Mouse (Mus musculus) CD4-positive, CD25-positive, alpha-beta regulatory T cell, adult 4 months (primary cell): ENCODE measurements around the gene Slc28a1. TPM values are rescaled to one million over a fixed set of nuclear protein-coding genes. Genes with fewer than 3 reads are reported as not detected.
A peak's percentile ranks its signal among the peaks of the same experiment; 100 is the strongest.
"Not testable (repeated sequence)": the region's sequence is repeated elsewhere in the genome, so short reads cannot be mapped to it uniquely, and the experiment has no call there.

Experiments
- ATAC-seq: one replicate; pipeline ENCODE4 v1.8.0; 2017
- polyA plus RNA-seq, 2 experiments: library from polyadenylated mRNA; unstranded; fragments of 100-300 nt; shearing (Covaris generic); gene quantifications; one replicate each; pipeline ENCODE4 v1.2.1; 2017

Slc28a1 gene
- polyA plus RNA-seq, 2 experiments from 2014 or later = not detected

DNA sequence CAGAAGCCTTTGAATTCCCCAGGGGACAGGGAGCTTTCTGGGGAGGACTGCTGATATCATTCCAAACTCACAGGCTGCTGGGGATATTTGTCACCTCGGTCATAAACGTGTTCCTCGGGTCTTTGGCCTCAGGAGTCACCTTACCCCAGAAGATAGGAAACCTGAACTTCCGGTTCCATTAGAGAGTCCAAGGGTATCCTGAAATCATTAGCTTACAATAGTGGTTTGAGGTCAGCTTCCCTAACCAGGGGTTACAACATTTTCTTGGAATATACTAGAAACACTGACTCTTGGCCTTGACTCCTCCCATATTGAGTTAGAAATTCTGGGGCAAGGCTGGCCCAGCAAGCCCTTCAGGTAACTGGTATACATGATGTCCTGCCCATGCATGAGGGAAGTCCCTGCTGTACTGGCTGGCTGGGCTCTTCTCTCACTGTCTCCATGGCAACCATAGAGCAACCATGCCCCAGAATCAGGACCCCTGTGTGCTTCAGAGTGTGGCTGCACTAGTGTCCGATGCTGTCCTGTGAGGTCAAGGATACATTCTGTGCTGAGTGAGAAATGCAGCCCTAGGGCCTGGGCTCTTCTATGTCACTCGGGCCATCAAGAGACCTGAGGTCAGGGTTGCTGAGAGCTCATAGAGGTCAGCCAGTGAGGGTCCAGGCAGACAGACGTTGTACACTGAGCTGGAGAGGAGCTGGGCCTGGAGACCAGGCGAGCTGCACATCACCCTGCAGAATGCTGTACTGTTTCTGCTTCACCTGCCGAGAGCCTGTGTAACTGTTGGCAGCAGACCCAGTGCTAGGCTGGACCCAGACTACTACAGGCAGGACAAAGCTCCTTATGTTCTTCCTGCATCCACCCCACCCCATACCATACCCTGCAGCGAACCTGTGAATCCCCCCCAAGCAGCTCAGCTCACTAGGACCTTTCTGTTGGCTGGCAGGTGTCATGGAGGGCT is 10.9 kb downstream of the Slc28a1 start:
- no peak for ATAC-seq

DNA sequence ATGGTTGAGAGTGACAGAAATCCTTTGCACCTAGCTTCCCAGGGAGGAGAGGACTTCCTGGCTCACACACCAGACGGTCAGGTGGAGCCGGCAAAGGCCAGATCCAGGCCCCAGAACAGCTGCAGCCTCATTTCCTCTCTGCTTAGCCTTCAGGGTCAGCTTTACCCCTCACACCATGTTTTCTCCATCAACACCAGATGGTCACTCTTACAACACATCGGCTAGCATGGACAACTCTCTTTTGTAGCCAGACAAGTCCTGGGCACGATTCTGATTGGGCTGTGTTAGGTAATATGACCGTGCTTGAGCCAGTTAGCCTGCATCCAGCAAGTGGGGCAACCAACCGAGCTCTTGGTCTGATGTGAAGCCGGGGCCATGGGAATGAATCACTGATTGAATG is 17.3 kb downstream of the Slc28a1 start:
- ATAC-seq = no peak

- ATAC-seq = no peak
These were observed 18.3 kb downstream of the Slc28a1 start for GRCm38 (mm10) chr7:81132851-81133279.

DNA sequence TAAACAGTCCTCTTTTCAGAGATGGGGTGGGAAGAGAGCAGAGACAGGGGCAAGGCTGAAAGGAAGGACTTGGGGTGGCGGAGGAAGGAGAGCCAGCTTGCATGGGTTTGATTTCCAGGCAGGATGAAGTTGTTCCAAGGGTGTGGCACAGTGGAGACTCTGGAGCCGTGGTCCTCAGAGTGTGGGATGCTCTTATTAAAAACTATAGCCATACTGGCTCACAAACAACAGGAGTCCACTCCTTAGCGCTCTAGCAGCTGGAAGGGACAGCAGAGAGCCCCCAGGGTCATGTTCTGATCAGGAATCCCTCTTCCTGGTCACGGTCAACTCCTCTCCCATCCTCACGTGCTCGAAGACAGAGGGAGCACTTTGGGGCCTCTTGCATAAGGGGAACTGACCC is 18.8 kb downstream of the Slc28a1 start:
- no peak for ATAC-seq

DNA sequence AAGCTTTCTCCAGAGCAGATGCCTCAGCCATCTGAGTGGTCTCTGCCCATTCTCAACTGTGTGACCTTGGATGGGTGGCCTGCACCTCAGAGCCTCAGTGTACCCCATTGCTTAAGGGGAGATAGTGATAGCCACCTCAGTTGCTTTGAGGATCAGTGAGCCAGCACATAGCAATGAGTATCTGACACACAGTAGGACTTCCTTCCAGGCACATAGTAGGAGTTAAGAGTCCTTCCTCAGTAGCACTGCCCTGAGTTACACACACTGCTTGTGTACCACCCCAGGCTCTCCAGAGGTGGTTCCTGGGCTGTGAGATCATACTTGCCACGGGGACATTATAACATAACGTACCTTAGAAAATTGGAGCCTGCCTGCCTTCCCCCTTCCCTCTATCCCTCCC is 19.3 kb downstream of the Slc28a1 start:
- ATAC-seq = no peak

DNA sequence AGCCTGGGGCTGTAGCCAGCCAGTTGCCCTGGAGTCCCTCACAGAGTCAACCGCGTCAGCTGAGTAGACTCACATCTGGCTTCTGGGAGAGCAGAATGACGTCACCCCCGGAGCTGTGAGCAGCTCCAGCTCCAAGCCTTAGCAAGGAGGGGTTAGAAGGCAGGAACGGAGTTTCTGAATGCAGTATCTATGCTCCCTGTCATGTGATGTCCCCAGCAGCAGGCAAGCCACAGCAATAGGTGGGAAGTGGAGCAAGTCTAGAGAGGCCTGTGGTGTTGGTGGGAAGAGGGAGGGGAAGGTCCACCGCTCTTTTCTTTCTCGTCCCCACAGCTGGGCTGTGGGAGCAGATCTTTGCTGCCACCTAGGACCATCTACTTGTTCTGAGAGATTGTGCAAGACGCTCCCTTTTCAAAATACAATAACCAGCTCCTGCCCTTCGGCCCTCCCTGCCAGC is 20.0 kb downstream of the Slc28a1 start:
- ATAC-seq = no peak

DNA sequence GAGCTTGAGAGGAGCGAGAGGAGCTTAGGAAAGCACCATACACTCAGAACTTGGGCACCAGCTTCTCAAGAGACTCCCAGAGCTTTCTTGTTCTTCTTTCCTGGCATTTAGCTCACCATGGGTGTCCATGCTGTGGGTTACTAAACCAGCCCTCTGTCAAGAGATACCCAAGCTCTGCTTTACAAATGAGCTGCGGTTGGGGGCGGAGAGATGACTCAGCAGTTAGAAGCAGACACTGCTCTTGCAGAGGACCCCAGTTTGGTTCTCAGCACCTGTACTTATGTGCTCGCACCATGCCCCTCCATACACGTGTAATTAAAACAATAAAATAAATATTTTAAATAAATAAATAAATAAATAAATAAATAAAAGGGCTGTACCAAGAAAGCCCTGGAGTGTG is 22.7 kb downstream of the Slc28a1 start:
- no peak for ATAC-seq

DNA sequence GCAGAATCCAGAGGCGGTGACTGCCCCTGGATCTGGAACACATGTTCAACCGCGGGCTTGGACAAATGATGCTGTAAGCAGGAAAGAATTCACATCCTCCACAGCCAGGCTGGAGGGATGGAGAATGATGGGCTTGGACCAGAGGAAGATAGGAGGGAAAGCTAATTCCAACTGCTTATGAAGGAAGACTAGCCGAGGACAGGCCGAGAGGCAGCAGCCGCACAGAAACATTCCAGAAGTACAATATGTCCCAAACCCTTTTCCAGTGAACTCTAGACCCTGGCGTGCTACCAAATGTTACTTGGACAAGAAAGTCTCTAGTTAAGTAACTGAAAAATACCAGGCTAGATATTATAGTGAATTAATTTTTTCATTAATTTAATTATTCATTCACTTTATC is 24.5 kb downstream of the Slc28a1 start:
- no peak for ATAC-seq

GRCm38 (mm10) chr7:81139671-81140404 is 25.2 kb downstream of the Slc28a1 start:
- no peak for ATAC-seq

GRCm38 (mm10) chr7:81141541-81141940 is 26.9 kb downstream of the Slc28a1 start:
- ATAC-seq = no peak

DNA sequence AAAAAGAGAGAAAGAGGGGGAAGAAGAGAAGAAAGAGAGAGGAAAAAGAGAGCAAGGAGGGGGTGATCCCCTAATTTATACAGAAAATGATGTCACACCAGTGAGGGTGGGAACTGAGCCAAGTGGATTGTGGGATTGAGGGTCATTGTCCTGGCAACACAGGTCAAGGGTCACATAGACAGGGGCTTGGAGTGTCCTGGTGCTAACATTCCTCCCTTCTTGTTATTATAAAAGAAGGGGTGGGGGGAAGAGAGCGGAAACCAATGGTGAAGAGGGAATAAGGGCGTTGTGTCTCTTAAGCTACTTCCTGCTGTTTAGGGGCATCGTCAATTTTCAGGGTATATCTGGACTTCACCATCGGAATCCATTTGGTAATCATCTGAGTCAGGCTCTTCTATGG is 28.5 kb downstream of the Slc28a1 start:
- ATAC-seq = not testable (repeated sequence)

GRCm38 (mm10) chr7:81149759-81150158 is 35.2 kb downstream of the Slc28a1 start:
- ATAC-seq = no peak

- no peak for ATAC-seq
These were observed 36.6 kb downstream of the Slc28a1 start for GRCm38 (mm10) chr7:81151216-81151615.

- ATAC-seq = no peak
These were observed 37.7 kb downstream of the Slc28a1 start for GRCm38 (mm10) chr7:81152306-81152705.

DNA sequence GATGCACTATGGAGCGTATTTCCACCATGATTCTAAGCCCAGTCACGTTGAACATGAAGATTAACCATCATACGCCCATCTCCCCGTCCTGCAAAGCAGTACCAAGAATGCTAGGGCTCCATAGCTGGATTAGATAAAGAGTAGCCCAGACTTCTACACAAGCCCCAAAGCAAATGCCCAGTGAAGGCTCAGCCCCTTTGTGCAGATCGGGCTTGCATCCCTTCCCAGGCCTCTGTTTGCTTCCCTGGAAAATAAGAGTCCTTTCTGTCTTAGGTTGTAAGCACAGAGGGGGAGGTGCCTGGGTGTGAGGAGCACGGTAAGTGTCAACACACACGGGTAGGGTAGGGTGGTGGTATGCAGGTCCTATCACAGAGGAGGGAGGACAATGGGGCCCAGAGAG is 38.2 kb downstream of the Slc28a1 start:
- no peak for ATAC-seq

DNA sequence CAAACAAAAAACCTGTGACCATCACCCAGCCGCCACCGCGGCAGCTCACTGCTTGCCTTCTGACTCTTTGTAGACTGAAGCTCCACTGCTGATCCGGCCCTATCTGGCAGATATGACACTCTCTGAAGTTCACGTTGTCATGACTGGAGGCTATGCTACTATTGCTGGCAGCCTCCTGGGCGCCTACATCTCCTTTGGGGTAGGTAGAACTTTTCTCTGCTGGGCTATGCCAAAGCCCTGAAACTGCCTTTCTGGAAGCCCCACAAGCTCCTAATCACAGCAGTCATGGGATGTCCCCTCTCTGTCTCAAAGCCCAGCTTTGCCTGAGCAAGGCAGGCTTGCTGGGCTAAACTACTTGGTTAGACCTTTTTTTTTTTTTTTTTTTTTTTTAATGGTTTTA is 38.7 kb downstream of the Slc28a1 start:
- ATAC-seq = no peak

GRCm38 (mm10) chr7:81154244-81154643 is 39.6 kb downstream of the Slc28a1 start:
- ATAC-seq = not testable (repeated sequence)

DNA sequence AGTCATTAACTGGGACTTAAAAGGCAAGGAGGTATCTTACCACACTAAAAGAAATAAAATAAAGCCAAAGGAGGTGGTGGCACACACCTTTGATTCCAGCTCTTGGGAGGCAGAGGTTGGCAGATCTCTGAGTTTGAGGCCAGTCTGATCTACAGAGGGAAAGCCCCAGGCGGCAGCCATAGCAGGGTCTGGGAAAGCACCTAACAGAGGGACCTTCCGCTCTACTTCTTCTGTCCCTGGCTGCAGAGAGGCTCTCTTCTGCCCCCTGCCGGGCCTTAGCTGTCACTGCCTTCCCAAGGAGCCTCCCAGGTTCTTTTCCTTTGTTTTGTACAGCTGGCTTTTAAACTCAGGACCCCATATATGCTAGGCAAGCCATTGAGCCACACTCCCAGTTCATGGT is 40.4 kb downstream of the Slc28a1 start:
- ATAC-seq = peak; percentile 100

DNA sequence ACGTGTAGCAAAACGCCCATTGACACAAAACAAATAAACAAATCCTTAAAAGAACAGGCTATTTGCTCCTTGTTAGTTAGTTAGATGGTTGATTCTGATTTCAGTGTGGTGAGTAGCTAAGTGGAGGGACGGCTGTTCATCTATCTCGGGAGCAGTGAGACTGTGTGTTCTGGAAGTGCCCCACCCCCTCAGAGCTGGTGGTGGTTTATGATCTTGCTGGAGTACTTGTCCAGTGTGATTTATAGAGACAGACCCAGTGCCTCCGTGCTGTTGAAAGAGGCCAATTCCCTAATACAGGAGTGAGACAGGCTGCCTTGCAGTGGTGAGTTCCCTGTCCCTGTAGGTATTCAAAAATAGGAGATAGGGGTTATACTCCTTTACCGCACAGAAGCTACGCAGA is 44.3 kb downstream of the Slc28a1 start:
- no peak for ATAC-seq

DNA sequence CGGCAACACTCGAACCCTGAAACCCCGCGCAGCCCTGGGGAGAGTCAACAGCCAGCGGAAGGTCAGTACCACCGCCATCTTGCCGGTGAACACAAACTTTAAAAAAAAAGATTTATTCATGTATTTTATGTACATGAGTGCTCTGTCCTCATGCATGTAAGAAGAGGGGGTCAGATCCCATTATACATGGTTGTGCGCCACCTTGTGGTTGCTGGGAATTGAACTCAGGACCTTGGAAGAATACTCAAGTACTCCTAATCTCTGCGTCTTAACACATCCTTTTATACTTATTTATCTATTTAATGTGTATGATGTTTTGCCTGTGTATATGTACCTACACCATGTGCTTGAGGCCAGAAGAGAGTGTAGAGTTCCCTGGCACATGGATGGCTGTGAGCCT is 47.1 kb downstream of the Slc28a1 start:
- ATAC-seq = peak; percentile 41

DNA sequence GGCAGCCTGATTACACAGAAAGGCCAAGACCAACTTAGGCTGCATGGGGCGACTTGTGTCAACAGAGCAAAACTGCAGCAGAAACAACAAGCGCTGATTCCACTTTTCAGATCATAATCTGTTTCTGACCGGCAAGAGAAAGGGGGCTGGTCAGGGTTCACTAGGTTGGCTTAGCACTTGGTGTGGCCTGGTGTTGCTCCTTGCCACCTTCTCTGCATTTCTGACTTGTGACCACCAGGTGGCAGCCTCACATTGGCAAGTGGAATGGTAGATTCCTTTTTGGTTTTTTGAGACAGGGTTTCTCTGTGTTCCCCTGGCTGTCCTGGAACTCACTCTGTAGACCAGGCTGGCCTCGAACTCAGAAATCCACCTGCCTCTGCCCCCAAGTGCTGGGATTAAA is 47.7 kb downstream of the Slc28a1 start:
- peak; percentile 68 for ATAC-seq

DNA sequence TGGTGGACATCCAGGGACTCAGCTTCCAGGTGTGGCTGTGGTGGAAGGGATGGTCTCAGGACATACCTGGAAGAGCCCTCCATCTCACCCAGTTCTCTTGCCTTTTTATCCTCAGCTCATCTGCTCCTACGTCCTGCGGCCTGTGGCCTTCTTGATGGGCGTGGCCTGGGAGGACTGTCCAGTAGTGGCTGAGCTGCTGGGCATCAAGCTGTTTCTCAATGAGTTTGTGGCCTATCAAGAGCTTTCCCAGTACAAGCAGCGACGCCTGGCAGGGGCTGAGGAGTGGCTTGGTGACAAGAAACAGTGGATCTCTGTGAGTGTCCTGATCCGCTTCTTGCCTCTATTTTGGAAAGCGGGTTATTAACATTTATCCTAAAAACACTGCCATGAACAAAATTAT is 49.8 kb downstream of the Slc28a1 start:
- no peak for ATAC-seq

DNA sequence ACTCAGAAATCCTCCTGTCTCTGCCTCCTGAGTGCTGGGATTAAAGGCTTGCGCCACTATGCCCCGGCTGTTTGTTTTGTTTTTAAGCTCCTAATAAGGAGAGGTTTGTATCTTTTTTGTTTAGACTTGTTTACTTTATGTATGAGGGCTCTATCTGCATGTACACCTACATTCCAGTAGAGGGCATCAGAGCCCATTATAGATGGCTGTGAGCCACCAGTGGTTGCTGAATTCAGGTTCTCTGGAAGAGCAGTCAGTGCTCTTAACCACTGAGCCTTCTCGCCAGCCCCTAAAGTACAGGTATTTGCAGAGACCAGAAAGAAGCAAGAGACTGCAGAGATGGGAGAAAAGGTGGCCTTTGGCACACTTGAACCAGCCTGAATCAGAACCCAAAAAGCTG is 52.5 kb downstream of the Slc28a1 start:
- peak; percentile 76 for ATAC-seq

GRCm38 (mm10) chr7:81169351-81169750 is 54.8 kb downstream of the Slc28a1 start:
- ATAC-seq = no peak
